Mouse (Mus musculus) effector memory CD4-positive, alpha-beta T cell, adult 5 months (primary cell): ENCODE measurements around the gene Slc12a6. TPM values are rescaled to one million over a fixed set of nuclear protein-coding genes. Genes with fewer than 3 reads are reported as not detected.

Experiments
- polyA plus RNA-seq: library from polyadenylated mRNA; unstranded; fragments of 100-300 nt; shearing (Covaris generic); gene quantifications from one replicate; pipeline ENCODE4 v1.2.1, GENCODE M21; 2017

Gene Slc12a6
- 39.5 TPM for polyA plus RNA-seq

GRCm38 (mm10) chr2:112265448-112266241 is at the start of gene Slc12a6:
Gene Slc12a6 (plus strand): TSS chr2:112265825.

DNA sequence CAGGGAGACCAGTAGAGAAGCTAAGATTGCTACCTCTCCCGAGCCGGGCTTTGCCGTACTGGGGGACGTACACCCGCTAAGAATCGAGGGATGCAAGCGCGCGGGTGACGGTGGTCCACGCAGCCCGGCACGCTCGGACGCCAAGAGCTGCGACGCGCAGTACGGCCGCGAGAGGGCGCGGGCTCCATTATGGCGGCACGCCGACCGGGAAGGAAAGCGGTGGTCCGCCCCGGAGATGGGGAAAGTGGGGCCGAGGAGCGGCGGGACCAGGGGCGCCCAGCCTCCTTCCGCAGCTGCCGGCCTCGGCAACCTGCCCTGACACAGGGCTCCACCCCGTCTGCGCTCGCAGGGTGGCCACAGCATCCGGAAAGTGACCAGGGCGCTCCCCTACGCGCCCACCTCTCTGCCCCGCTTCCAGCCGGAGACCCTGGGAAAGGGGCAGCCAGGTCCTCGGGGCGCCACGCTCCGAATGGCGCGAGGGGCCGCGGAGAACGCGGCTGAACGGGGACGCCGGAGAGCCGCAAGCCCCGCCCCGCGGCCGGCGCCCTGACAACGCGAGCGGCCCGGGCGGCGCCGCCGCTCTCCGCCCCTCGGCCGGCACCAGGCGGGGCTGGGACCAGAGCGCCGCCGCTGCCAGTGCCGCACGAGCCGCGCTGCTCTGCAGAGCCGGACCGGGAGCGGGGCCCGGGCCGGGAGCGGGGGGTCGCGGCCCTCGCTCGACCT is 26.3 kb upstream of the Slc12a6 start, which contains the start of gene Lpcat4:
Gene Lpcat4 (plus strand): TSS at position 257 of the 723 bp plus-strand sequence.

GRCm38 (mm10) chr2:112259241-112259962 is 6.2 kb upstream of the Slc12a6 start, which contains the start of gene Nutm1:
Gene Nutm1 (minus strand): TSS chr2:112259291.

DNA sequence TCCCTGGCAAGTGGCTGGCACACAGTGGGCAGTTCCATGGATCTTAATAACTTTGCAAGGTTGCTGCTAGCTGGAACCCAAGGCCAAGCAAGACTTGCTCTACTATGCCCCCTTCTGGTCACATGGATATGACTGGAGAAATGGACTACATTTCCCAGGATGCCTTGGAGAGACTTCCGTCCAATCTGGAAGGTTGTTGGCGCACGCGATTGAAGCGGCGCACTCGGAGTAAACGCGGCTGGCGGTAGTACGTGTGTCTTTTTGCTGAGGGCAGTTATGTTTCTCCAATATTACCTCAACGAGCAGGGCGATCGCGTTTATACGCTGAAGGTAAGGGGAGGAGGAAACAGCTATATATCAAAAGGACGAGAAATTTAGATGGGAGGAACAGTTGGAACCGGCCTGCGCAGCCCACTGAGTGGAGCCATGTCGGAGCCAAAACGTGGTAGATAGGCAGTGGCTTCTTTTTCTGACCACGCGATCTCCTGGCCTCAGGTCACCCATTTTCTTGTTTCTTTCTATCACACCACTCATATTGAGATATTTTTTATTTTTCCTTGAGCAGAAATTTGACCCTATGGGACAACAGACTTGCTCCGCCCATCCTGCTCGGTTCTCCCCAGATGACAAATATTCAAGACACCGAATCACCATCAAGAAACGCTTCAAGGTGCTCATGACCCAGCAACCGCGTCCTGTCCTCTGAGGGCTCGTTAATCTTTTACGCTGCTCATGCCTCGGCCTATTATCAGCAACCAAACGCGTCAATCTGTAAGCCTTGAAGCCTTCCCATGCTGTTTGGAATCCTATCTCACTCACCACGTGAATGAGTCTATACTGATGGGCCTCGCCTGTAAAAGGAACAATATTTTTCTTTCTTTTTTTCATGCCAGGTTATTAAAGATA is 3.6 kb upstream of the Slc12a6 start, which contains the start of gene Nop10:
Gene Nop10 (plus strand): TSS at position 179 of the 906 bp plus-strand sequence.

GRCm38 (mm10) chr2:112266242-112266592 is 592 bp downstream of the Slc12a6 start, which contains the start of gene Gm21985:
Gene Gm21985 (plus strand): TSS chr2:112266314.

GRCm38 (mm10) chr2:112367726-112368673 is 102.4 kb downstream of the Slc12a6 start, which contains the start of gene Emc4:
Gene Emc4 (minus strand): TSS chr2:112368027.

GRCm38 (mm10) chr2:112378973-112379898 is 113.6 kb downstream of the Slc12a6 start, which contains the start of gene Katnbl1:
Gene Katnbl1 (plus strand): TSS chr2:112379211.

Other genes starting within 250 kb of the Slc12a6 start
- gene Olfr1311, start 241.4 kb upstream of the Slc12a6 start, polyA plus RNA-seq: not detected
- gene Olfr1312, start 215.6 kb upstream of the Slc12a6 start, polyA plus RNA-seq: 0.17 TPM
- not detected for gene Olfr1313, start 188.0 kb upstream of the Slc12a6 start, polyA plus RNA-seq
- not detected for gene Olfr1314, start 169.0 kb upstream of the Slc12a6 start, polyA plus RNA-seq
- not detected for gene Olfr1315-ps1, start 150.4 kb upstream of the Slc12a6 start, polyA plus RNA-seq
- not detected for gene Olfr1316, start 130.8 kb upstream of the Slc12a6 start, polyA plus RNA-seq
- not detected for gene Olfr1317, start 125.5 kb upstream of the Slc12a6 start, polyA plus RNA-seq
- gene Olfr1318, start 111.6 kb upstream of the Slc12a6 start, polyA plus RNA-seq: not detected
- 96.7 TPM for gene Lpcat4, start 26.4 kb upstream of the Slc12a6 start, polyA plus RNA-seq
- gene Nutm1, start 6.5 kb upstream of the Slc12a6 start, polyA plus RNA-seq: not detected
- 131 TPM for gene Nop10, start 3.9 kb upstream of the Slc12a6 start, polyA plus RNA-seq
- not detected for gene Gm21985, start 489 bp downstream of the Slc12a6 start, polyA plus RNA-seq
- 66.4 TPM for gene Emc4, start 102.2 kb downstream of the Slc12a6 start, polyA plus RNA-seq
- gene Katnbl1, start 113.4 kb downstream of the Slc12a6 start, polyA plus RNA-seq: 16.8 TPM
- 15.7 TPM for gene Emc7, start 189.2 kb downstream of the Slc12a6 start, polyA plus RNA-seq
- not detected for gene Chrm5, start 214.9 kb downstream of the Slc12a6 start, polyA plus RNA-seq
- gene Aven, start 227.1 kb downstream of the Slc12a6 start, polyA plus RNA-seq: 40.9 TPM